Mouse (Mus musculus): ENCODE measurements at regions not wholly inside any gene's neighbourhood (a gene's known extent, or its start where the extent isn't known, plus 50 kb on each side); places are given as distances from the start of the nearest gene placed in this dataset.

GRCm38 (mm10) chr8:112482041-112482440 is 87.8 kb upstream of the Cntnap4 start:
- in situ Hi-C loops (cut with MboI, MseI), result no loop called here

- in situ Hi-C loops (cut with MboI, MseI), result loop anchor here (5.0 kb wide), 1 partner anchor 370 kb away; no protein-coding TSS in a partner anchor
Observed at GRCm38 (mm10) chr8:112492286-112492685, 77.6 kb upstream of the Cntnap4 start.

GRCm38 (mm10) chr8:112498881-112499399 is 70.9 kb upstream of the Cntnap4 start:
- in situ Hi-C loops (cut with MboI, MseI), result no loop called here

- in situ Hi-C loops (cut with MboI, MseI), result no loop called here
Observed at GRCm38 (mm10) chr8:112504034-112504433, 65.8 kb upstream of the Cntnap4 start.

All from regulatory T cell (primary cell).